Mouse (Mus musculus) midbrain, embryonic 14.5 days (tissue): ENCODE measurements around the gene Kpna4. TPM values are rescaled to one million over a fixed set of nuclear protein-coding genes. Genes with fewer than 3 reads are reported as not detected.
"Not testable (repeated sequence)": the region's sequence is repeated elsewhere in the genome, so short reads cannot be mapped to it uniquely, and the experiment has no call there.

ENCODE experiments used
- ATAC-seq: fragments of 200-750 bp; cut with Nextera tagmentation; 2 replicates; pipeline ENCODE4 v1.8.0; 2017; ENCODE audit warnings: moderate number of reproducible peaks, moderate library complexity; ENCODE audit not compliant: low FRiP score, low TSS enrichment
- DNase-seq: peaks from one replicate; pipeline ENCODE4 v3.0.0-alpha.2; 2015
- H3K27ac ChIP-seq: fragments of 300-500 bp; sonication (generic); replicated peaks from 2 replicates; pipeline ENCODE4 v1.5.1; 2014; ENCODE audit warnings: mild to moderate bottlenecking, low read depth, low read length, moderate library complexity
- H3K27me3 ChIP-seq: fragments of 300-500 bp; sonication (generic); 2 replicates; pipeline ENCODE4 v1.6.1; 2014; ENCODE audit warnings: low read length, control low read depth, mixed read lengths; ENCODE audit not compliant: control insufficient read depth, insufficient read depth
- H3K36me3 ChIP-seq: fragments of 300-500 bp; sonication (generic); 2 replicates; pipeline ENCODE4 v1.6.1; 2014; ENCODE audit warnings: low read length, control low read depth; ENCODE audit not compliant: control insufficient read depth, insufficient read depth
- H3K4me1 ChIP-seq: fragments of 300-500 bp; sonication (generic); 2 replicates; pipeline ENCODE4 v1.6.1; 2014; ENCODE audit warnings: mild to moderate bottlenecking, antibody characterized with exemption, low read length, control low read depth; ENCODE audit not compliant: control insufficient read depth, insufficient read depth
- H3K4me2 ChIP-seq: fragments of 300-500 bp; sonication (generic); 2 replicates; pipeline ENCODE4 v1.6.1; 2014; ENCODE audit warnings: mild to moderate bottlenecking, low read length, moderate library complexity
- H3K4me3 ChIP-seq: fragments of 300-500 bp; sonication (generic); replicated peaks from 2 replicates; pipeline ENCODE4 v1.5.1; 2014; ENCODE audit warnings: low read depth, low read length
- H3K9ac ChIP-seq: fragments of 300-500 bp; sonication (generic); replicated peaks from 2 replicates; pipeline ENCODE4 v1.6.1; 2014; ENCODE audit warnings: mild to moderate bottlenecking, low read length, moderate library complexity
- H3K9me3 ChIP-seq: fragments of 300-500 bp; sonication (generic); 2 replicates; pipeline ENCODE4 v1.6.1; 2016; ENCODE audit warnings: low read length, control low read depth, mixed read lengths; ENCODE audit not compliant: control insufficient read depth
- WGBS: fragments of 180-500 bp; shearing (Covaris S2); extraction: QIAGEN DNeasy Blood & Tissue Kit; methylation state at CpG from one replicate; pipeline ENCODE4 v1.1.7; 2014; 5-methylcytosine and 5-hydroxymethylcytosine counted together
- polyA plus RNA-seq: library from polyadenylated mRNA; unstranded; fragments of >200 nt; fragmentation: Nextera tagmentation; extraction: Ambion mirVana; gene quantifications from 2 replicates; pipeline ENCODE4 v1.2.1, GENCODE M21; 2014

Gene Kpna4
- polyA plus RNA-seq, 1 experiment from 2014 or later = 45.5 TPM

GRCm38 (mm10) chr3:69044645-69045399, 82.1 kb downstream of the Kpna4 start, which contains the start of gene Trim59:
Gene Trim59 (minus strand): TSS chr3:69044755.
- DNase-seq (peak; percentile 99), ATAC-seq (peak; percentile 96)
- WGBS = under 1% methylated on average over 78 of the region's 80 CpGs
- H3K9me3 ChIP-seq = no peaks in the 10 kb centered on the region
- H3K4me2 ChIP-seq = peak within 1 kb of the TSS; percentile 88
- no peaks in the 10 kb centered on the region; the same call in 1 of the 2 replicates for H3K36me3 ChIP-seq
- H3K27me3 ChIP-seq = no peaks in the 10 kb centered on the region
- peak within 1 kb of the TSS; percentile 94 for H3K27ac ChIP-seq
- peaks cover 17% of the 10 kb centered on the region; the same call in 1 of the 2 replicates for H3K4me1 ChIP-seq
- H3K9ac ChIP-seq = peak within 1 kb of the TSS; percentile 87
- peak within 1 kb of the TSS; percentile 82 for H3K4me3 ChIP-seq

GRCm38 (mm10) chr3:69044167-69044591, 82.7 kb downstream of the Kpna4 start:
- Histone ChIP-seq H3K27me3 (no peaks in the 10 kb centered on the region), H3K27ac (peak overlapping the region; percentile 94), H3K4me2 (peak overlapping the region; percentile 88), H3K9ac (peak overlapping the region; percentile 87), H3K4me1 (peaks cover 17% of the 10 kb centered on the region; the same call in 1 of the 2 replicates), H3K9me3 (no peaks in the 10 kb centered on the region), H3K4me3 (peak overlapping the region; percentile 82), H3K36me3 (no peaks in the 10 kb centered on the region; the same call in 1 of the 2 replicates)
- ATAC-seq (peak; percentile 70), DNase-seq (no peak)
- WGBS = under 1% methylated on average over 41 of the region's 42 CpGs

GRCm38 (mm10) chr3:69041298-69041697, 85.6 kb downstream of the Kpna4 start:
- H3K27me3 ChIP-seq = no peaks in the 10 kb centered on the region
- ATAC-seq (no peak), DNase-seq (no peak)
- no peak overlapping the region for H3K27ac ChIP-seq
- H3K4me2 ChIP-seq = peak overlapping the region; percentile 30
- 58% methylated on average over 5 of the region's 5 CpGs for WGBS
- peaks cover 17% of the 10 kb centered on the region; the same call in 1 of the 2 replicates for H3K4me1 ChIP-seq
- H3K36me3 ChIP-seq = peaks cover 14% of the 10 kb centered on the region
- H3K9ac ChIP-seq = no peak overlapping the region
- no peak overlapping the region for H3K4me3 ChIP-seq
- H3K9me3 ChIP-seq = no peaks in the 10 kb centered on the region

- Histone ChIP-seq H3K4me1 (peaks cover 12% of the 10 kb centered on the region; the same call in 1 of the 2 replicates), H3K4me2 (no peak overlapping the region), H3K4me3 (no peak overlapping the region), H3K9me3 (no peaks in the 10 kb centered on the region), H3K36me3 (peaks cover 25% of the 10 kb centered on the region), H3K27me3 (no peaks in the 10 kb centered on the region), H3K9ac (no peak overlapping the region), H3K27ac (no peak overlapping the region)
- ATAC-seq (no peak), DNase-seq (no peak)
- 88% methylated on average over 2 of the region's 2 CpGs for WGBS
Observed at GRCm38 (mm10) chr3:69040105-69040504, 86.8 kb downstream of the Kpna4 start.

GRCm38 (mm10) chr3:69026133-69026783, 100.7 kb downstream of the Kpna4 start:
- H3K4me2 ChIP-seq = no peak overlapping the region
- no peak overlapping the region for H3K27ac ChIP-seq
- no peak overlapping the region for H3K9ac ChIP-seq
- no peak for ATAC-seq
- no peaks in the 10 kb centered on the region for H3K4me1 ChIP-seq
- no peaks in the 10 kb centered on the region for H3K27me3 ChIP-seq
- WGBS = 98% methylated on average over 1 of the region's 1 CpGs
- no peak for DNase-seq
- H3K36me3 ChIP-seq = peaks cover 36% of the 10 kb centered on the region
- H3K9me3 ChIP-seq = no peaks in the 10 kb centered on the region
- H3K4me3 ChIP-seq = no peak overlapping the region

- no peaks in the 10 kb centered on the region for H3K9me3 ChIP-seq
- H3K4me3 ChIP-seq = no peak overlapping the region
- no peak for ATAC-seq
- no peaks in the 10 kb centered on the region for H3K4me1 ChIP-seq
- no peak overlapping the region for H3K9ac ChIP-seq
- no peaks in the 10 kb centered on the region for H3K27me3 ChIP-seq
- H3K4me2 ChIP-seq = no peak overlapping the region
- no peak for DNase-seq
- H3K27ac ChIP-seq = no peak overlapping the region
- peaks cover 38% of the 10 kb centered on the region for H3K36me3 ChIP-seq
Observed at GRCm38 (mm10) chr3:69020764-69021163, 106.1 kb downstream of the Kpna4 start.

- no peaks in the 10 kb centered on the region for H3K9me3 ChIP-seq
Observed at GRCm38 (mm10) chr3:69020285-69020684, 106.6 kb downstream of the Kpna4 start.

GRCm38 (mm10) chr3:69018635-69019034, 108.3 kb downstream of the Kpna4 start:
- ATAC-seq, H3K27me3 ChIP-seq, DNase-seq, H3K4me3 ChIP-seq, H3K27ac ChIP-seq, H3K4me2 ChIP-seq, H3K4me1 ChIP-seq, H3K9ac ChIP-seq, H3K9me3 ChIP-seq: not testable (repeated sequence)
- WGBS = 95% methylated on average over 2 of the region's 2 CpGs
- peaks cover 28% of the 10 kb centered on the region for H3K36me3 ChIP-seq

More at GRCm38 (mm10) chr3:69020285-69020684, 106.6 kb downstream of the Kpna4 start:
- H3K9ac ChIP-seq = no peak overlapping the region
- no peak overlapping the region for H3K4me3 ChIP-seq
- H3K27ac ChIP-seq = no peak overlapping the region
- H3K27me3 ChIP-seq = no peaks in the 10 kb centered on the region
- 93% methylated on average over 2 of the region's 2 CpGs for WGBS
- DNase-seq = no peak
- H3K4me1 ChIP-seq = no peaks in the 10 kb centered on the region
- no peak for ATAC-seq
- peaks cover 38% of the 10 kb centered on the region for H3K36me3 ChIP-seq
- H3K4me2 ChIP-seq = no peak overlapping the region
